Comparison of ENCODE assay signal across 1 mouse cellular context in genomic region chr3:95042166-95042837, GRCm38 (mm10).
A peak's percentile ranks its signal among the peaks of the same experiment; 100 is the strongest.
TF ChIP-seq lines count a peak whose summit lies in the region.

Psmd4 (minus strand) TSS chr3:95042614.

TF ChIP-seq in CH12.LX, 34 proteins besides CTCF, POLR2A, EP300 and RAD21 (continued from another document):
- TF ChIP-seq NRF1 (IDR thresholded peaks at IDR 0.05; ENCODE audit: low read depth, low read length) (peak; percentile 62), CHD1 (IDR thresholded peaks at IDR 0.05; ENCODE audit: low read depth, low read length) (no peak), CHD2 (IDR thresholded peaks at IDR 0.05; ENCODE audit: low read length) (peak; percentile 96), RCOR1 (conservative IDR thresholded peaks at IDR 0.05; ENCODE audit: low read depth, low read length) (no peak)
